Mouse (Mus musculus) MEL (cell line): ENCODE measurements at regions not wholly inside any gene's neighbourhood (a gene's known extent, or its start where the extent isn't known, plus 50 kb on each side); places are given as distances from the start of the nearest gene placed in this dataset.

Experiments used
- CHD1 ChIP-seq: IDR thresholded peaks from 2 replicates; pipeline ENCODE4 v1.6.1; 2012; ENCODE audit warnings: low read depth, mild to moderate bottlenecking, inconsistent platforms, low read length, improper control_type of control experiment
- CTCF ChIP-seq, 3 experiments: IDR thresholded peaks in 2 of 3; conservative IDR thresholded peaks in 1 of 3; 2 replicates each; pipeline ENCODE4 v1.5.1; 2011 to 2012; ENCODE audit warnings: low read length in 3 of 3, low read depth in 2 of 3, mild to moderate bottlenecking in 2 of 3, improper control_type of control experiment in 1 of 3, inconsistent platforms in 1 of 3, mixed read lengths in 1 of 3, moderate library complexity in 1 of 3; ENCODE audit not compliant: control insufficient read depth in 1 of 3, insufficient read depth in 1 of 3, poor library complexity in 1 of 3, severe bottlenecking in 1 of 3
- E2F4 ChIP-seq: IDR thresholded peaks from 2 replicates; pipeline ENCODE4 v1.6.1; 2011; ENCODE audit warnings: low read depth, low read length, improper control_type of control experiment, borderline replicate concordance
- HCFC1 ChIP-seq: IDR thresholded peaks from 2 replicates; pipeline ENCODE4 v1.6.1; 2012; ENCODE audit warnings: low read depth, mild to moderate bottlenecking, inconsistent platforms, low read length, improper control_type of control experiment, moderate library complexity
- KAT2A ChIP-seq: conservative IDR thresholded peaks from 2 replicates; pipeline ENCODE4 v1.6.1; 2012; ENCODE audit warnings: low read depth, low read length, improper control_type of control experiment, inconsistent platforms
- MAFK ChIP-seq: IDR thresholded peaks from 2 replicates; pipeline ENCODE4 v1.6.1; 2011; ENCODE audit warnings: low read depth, mild to moderate bottlenecking, low read length, improper control_type of control experiment, borderline replicate concordance
- MAX ChIP-seq: IDR thresholded peaks from 2 replicates; pipeline ENCODE4 v1.6.1; 2011; ENCODE audit warnings: low read length, improper control_type of control experiment
- POLR2A ChIP-seq, 2 experiments: IDR thresholded peaks; 2 replicates each; pipeline ENCODE4 v1.6.1; 2011 to 2012; ENCODE audit warnings: low read length in 2 of 2, mild to moderate bottlenecking in 2 of 2, control low read depth in 1 of 2, improper control_type of control experiment in 1 of 2, low read depth in 1 of 2, moderate library complexity in 1 of 2; ENCODE audit not compliant: control insufficient read depth in 1 of 2, insufficient read depth in 1 of 2, poor library complexity in 1 of 2
- RCOR1 ChIP-seq: IDR thresholded peaks from 2 replicates; pipeline ENCODE4 v1.6.1; 2012; ENCODE audit warnings: low read depth, mild to moderate bottlenecking, inconsistent platforms, low read length, improper control_type of control experiment
- TAL1 ChIP-seq: IDR thresholded peaks from 2 replicates; pipeline ENCODE4 v1.6.1; 2012; ENCODE audit warnings: mild to moderate bottlenecking, inconsistent platforms, low read length, moderate library complexity, mixed read lengths

- no peak for TF ChIP-seq KAT2A
- no peak for TF ChIP-seq MAFK
- TF ChIP-seq TAL1, result no peak
- no peak for TF ChIP-seq RCOR1
- no peak for TF ChIP-seq CTCF (IDR thresholded peaks at IDR 0.05 in 2 of 3, conservative IDR thresholded peaks at IDR 0.05 in 1 of 3; ENCODE audit: control insufficient read depth in 1 of 3, insufficient read depth in 1 of 3, low read depth in 2 of 3, low read length in 3 of 3, poor library complexity in 1 of 3, severe bottlenecking in 1 of 3)
- TF ChIP-seq HCFC1, result no peak
- no peak for TF ChIP-seq MAX
- TF ChIP-seq CHD1, result no peak
- no peak for TF ChIP-seq POLR2A (IDR thresholded peaks at IDR 0.05; ENCODE audit: control insufficient read depth in 1 of 2, insufficient read depth in 1 of 2, low read depth in 1 of 2, low read length in 2 of 2, poor library complexity in 1 of 2)
- TF ChIP-seq E2F4, result no peak
Measured at GRCm38 (mm10) chr4:56685696-56686095, 54.2 kb upstream of the Gm26657 start.
